Mouse (Mus musculus) cerebellum, adult 2 months (tissue): ENCODE data around the gene Dgkq. TPM values are rescaled to one million over a fixed set of nuclear protein-coding genes. Genes with fewer than 3 reads are reported as not detected.

ENCODE experiments used
- DNase-seq, 2 experiments: peaks; one replicate each; pipeline ENCODE4 v3.0.0; 2021
- H3K27ac ChIP-seq: fragments of 200-500 bp; 2 replicates; pipeline ENCODE4 v1.5.1; 2012; ENCODE audit warnings: low read length, control low read depth, inconsistent platforms; ENCODE audit not compliant: insufficient read depth
- H3K27me3 ChIP-seq: fragments of 200-500 bp; 2 replicates; pipeline ENCODE4 v1.6.1; 2012; ENCODE audit warnings: inconsistent platforms, mild to moderate bottlenecking, low read length, moderate library complexity; ENCODE audit not compliant: control insufficient read depth, insufficient read depth
- H3K4me1 ChIP-seq: fragments of 200-500 bp; 2 replicates; pipeline ENCODE4 v1.6.1; 2011; ENCODE audit warnings: low read length; ENCODE audit not compliant: control insufficient read depth, insufficient read depth
- H3K4me3 ChIP-seq: fragments of 200-500 bp; replicated peaks from 2 replicates; pipeline ENCODE3; 2011; ENCODE audit warnings: mild to moderate bottlenecking, low read depth, low read length, control low read depth; ENCODE audit not compliant: insufficient read depth
- CTCF ChIP-seq: fragments of 200-500 bp; IDR thresholded peaks from 2 replicates; pipeline ENCODE4 v1.5.1; 2011; ENCODE audit warnings: low read depth, mild to moderate bottlenecking, control low read depth, low read length, moderate library complexity, borderline replicate concordance; ENCODE audit not compliant: insufficient read depth
- POLR2A ChIP-seq: fragments of 200-500 bp; IDR thresholded peaks from 2 replicates; pipeline ENCODE4 v1.6.1; 2011; ENCODE audit warnings: low read length, control low read depth, borderline replicate concordance; ENCODE audit not compliant: insufficient read depth
- WGBS: fragments of 180-500 bp; shearing (Covaris S2); methylation state at CpG from one replicate; pipeline ENCODE4 v1.1.7; 2018; 5-methylcytosine and 5-hydroxymethylcytosine counted together
- polyA plus RNA-seq: library from polyadenylated mRNA; depleted of rRNA; stranded (reverse); fragments of >200 nt; gene quantifications from 2 replicates; pipeline ENCODE4 v1.2.3, GENCODE M21; 2012

Gene Dgkq
- polyA plus RNA-seq, 1 experiment = 89.1 TPM

GRCm38 (mm10) chr5:108651136-108651720 is 18.2 kb downstream of the Dgkq start:
- Histone ChIP-seq H3K27ac (0 out of 2 replicates have a peak overlapping the region, but pooled peaks have one; percentile 58), H3K4me3 (no peak overlapping the region), H3K4me1 (peaks cover 25% of the 10 kb centered on the region), H3K27me3 (no peaks in the 10 kb centered on the region)
- no peak for TF ChIP-seq CTCF
- no peak for TF ChIP-seq POLR2A
- no peak for DNase-seq
- WGBS = 82% methylated on average over 5 of the region's 5 CpGs

- peak overlapping the region; percentile 58 for H3K27ac ChIP-seq
- TF ChIP-seq CTCF = no peak
- TF ChIP-seq POLR2A = no peak
- H3K4me3 ChIP-seq = no peak overlapping the region
- WGBS = 44% methylated on average over 7 of the region's 7 CpGs
- no peaks in the 10 kb centered on the region for H3K27me3 ChIP-seq
- H3K4me1 ChIP-seq = peaks cover 33% of the 10 kb centered on the region
- DNase-seq = peak; percentile 62 to 77
Measured at GRCm38 (mm10) chr5:108650341-108650740, 19.1 kb downstream of the Dgkq start.

- H3K4me1 ChIP-seq = peaks cover 33% of the 10 kb centered on the region
- H3K4me3 ChIP-seq = no peak overlapping the region
- no peak overlapping the region for H3K27ac ChIP-seq
- DNase-seq = no peak
- TF ChIP-seq CTCF (no peak), POLR2A (no peak)
- 88% methylated on average over 11 of the region's 11 CpGs for WGBS
- no peaks in the 10 kb centered on the region for H3K27me3 ChIP-seq
Measured at GRCm38 (mm10) chr5:108648937-108649576, 20.4 kb downstream of the Dgkq start.

- 93% methylated on average over 2 of the region's 2 CpGs for WGBS
- no peak for DNase-seq
- Histone ChIP-seq H3K4me3 (no peak overlapping the region), H3K4me1 (peaks cover 33% of the 10 kb centered on the region), H3K27me3 (no peaks in the 10 kb centered on the region), H3K27ac (no peak overlapping the region)
- TF ChIP-seq CTCF (no peak), POLR2A (no peak)
Measured at GRCm38 (mm10) chr5:108647820-108648465, 21.5 kb downstream of the Dgkq start.

GRCm38 (mm10) chr5:108647311-108647710 is 22.2 kb downstream of the Dgkq start:
- no peak overlapping the region for H3K27ac ChIP-seq
- no peak for DNase-seq
- TF ChIP-seq POLR2A (no peak), CTCF (no peak)
- 94% methylated on average over 2 of the region's 2 CpGs for WGBS
- peaks cover 33% of the 10 kb centered on the region for H3K4me1 ChIP-seq
- H3K27me3 ChIP-seq = no peaks in the 10 kb centered on the region
- H3K4me3 ChIP-seq = no peak overlapping the region

DNA sequence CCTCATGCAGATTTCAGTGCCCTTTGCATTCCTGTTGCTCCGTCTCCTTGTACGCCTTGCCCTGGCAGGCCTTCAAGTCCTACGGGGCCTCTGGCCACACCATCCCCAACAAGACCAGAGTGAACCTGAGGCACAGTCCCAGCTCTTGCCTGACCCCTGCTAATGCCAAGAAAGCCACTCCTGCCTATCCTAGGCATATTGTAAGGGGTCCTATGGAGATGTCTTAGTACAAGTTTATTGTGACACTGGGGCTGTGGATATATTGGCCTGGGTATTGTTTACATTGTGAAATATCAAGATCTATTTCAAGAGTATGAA is 23.2 kb downstream of the Dgkq start:
- no peak for TF ChIP-seq POLR2A
- TF ChIP-seq CTCF = no peak

DNA sequence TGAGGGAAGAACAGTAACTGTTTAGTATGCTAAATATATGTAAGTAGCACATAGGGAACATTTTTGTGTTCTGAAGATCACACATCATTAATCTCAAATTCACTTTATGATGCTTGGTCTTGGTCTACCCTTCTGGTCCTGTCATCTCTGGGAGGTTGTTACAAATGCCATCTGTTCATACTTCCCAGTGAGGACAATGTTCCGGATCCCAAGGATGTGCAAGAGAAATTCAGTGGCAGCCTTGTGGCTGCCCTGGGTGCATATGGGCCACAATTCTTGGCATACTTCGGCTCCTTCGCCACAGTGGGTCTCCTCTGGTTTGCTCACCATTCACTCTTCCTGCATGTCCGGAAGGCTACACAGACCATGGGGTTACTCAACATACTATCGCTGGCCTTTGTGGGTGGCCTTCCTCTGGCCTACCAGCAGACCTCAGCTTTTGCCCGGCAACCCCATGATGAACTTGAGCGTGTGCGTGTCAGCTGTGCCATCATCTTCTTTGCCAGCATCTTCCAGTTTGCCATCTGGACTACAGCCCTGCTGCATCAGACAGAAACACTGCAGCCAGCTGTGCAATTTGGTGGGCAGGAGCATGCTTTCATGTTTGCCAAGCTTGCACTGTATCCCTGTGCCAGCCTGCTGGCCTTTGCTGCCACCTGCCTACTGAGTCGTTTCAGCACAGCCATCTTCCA is 23.7 kb downstream of the Dgkq start:
- H3K4me1 ChIP-seq = peaks cover 26% of the 10 kb centered on the region
- no peak overlapping the region for H3K4me3 ChIP-seq
- 11% methylated on average over 9 of the region's 9 CpGs for WGBS
- H3K27me3 ChIP-seq = no peaks in the 10 kb centered on the region
- DNase-seq = peak; percentile 65 to 70
- peak overlapping the region; percentile 29 for H3K27ac ChIP-seq
- TF ChIP-seq POLR2A = no peak
- peak; percentile 66 for TF ChIP-seq CTCF

More for the DNA sequence above, 23.2 kb downstream of the Dgkq start:
- WGBS = 2% methylated on average over 3 of the region's 3 CpGs
- peak overlapping the region; percentile 29; the same call in 1 of the 2 replicates for H3K27ac ChIP-seq
- H3K4me3 ChIP-seq = no peak overlapping the region
- no peak for DNase-seq
- no peaks in the 10 kb centered on the region for H3K27me3 ChIP-seq
- peaks cover 29% of the 10 kb centered on the region for H3K4me1 ChIP-seq
